Mouse (Mus musculus): ENCODE data around the gene Spon1.

Gene Spon1

GRCm38 (mm10) chr7:114004171-114004570 lies 238.4 kb downstream of the Spon1 start:
- in situ Hi-C loops (cut with MboI) = loop anchor here (25.0 kb wide), 1 partner anchor 392 kb away; no protein-coding TSS in a partner anchor

DNA sequence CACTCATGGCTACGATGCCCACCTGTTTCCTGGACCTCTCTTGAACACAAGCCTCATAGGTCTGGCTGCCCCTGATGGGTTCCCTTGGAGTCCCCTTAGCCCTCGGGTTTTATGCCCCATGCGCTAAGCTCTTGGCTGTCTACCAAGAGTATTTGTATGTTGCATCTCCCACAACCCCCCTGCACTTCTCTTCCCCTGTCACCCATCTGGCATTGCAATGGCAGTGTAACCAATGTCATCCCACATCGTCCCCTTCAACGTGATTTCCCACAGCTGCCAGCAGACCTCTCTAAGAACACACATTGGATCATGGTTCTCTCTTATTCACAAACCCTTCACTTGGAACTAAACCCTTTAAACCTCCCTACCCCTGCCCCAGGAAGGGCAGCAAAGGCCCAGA lies 239.7 kb downstream of the Spon1 start:
- in situ Hi-C loops (cut with MboI) = loop anchor here (25.0 kb wide), 1 partner anchor 393 kb away; no protein-coding TSS in a partner anchor

- in situ Hi-C loops (cut with MboI) = loop anchor here (25.0 kb wide), 1 partner anchor 394 kb away; no protein-coding TSS in a partner anchor
Observed at GRCm38 (mm10) chr7:114006456-114006855, 240.7 kb downstream of the Spon1 start.

DNA sequence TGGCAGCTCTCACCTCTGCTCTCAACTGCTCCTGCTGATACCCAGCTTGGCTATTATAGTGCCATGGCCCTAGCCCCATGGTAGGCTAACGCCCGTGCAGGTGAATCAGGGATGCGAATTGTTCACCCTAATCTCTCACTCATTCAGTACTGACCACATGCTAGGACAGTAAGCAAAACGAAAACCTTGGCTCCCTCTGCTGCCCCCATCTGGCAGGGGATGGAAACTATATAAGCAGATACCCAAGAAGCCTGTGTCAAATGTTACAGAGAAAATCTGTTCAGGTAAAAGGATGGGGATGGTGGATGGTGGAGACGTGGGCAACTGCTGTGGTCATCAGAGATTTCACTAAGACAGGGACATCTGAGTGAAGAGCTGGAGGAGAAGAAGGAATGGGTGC lies 241.8 kb downstream of the Spon1 start:
- in situ Hi-C loops (cut with MboI) = loop anchor here (25.0 kb wide), 1 partner anchor 395 kb away; no protein-coding TSS in a partner anchor

- in situ Hi-C loops (cut with MboI) = loop anchor here (25.0 kb wide), 1 partner anchor 400 kb away; no protein-coding TSS in a partner anchor
Observed at GRCm38 (mm10) chr7:114011726-114012443, 246.1 kb downstream of the Spon1 start.

- in situ Hi-C loops (cut with MboI) = loop anchor here (25.0 kb wide), 1 partner anchor 404 kb away; no protein-coding TSS in a partner anchor
Observed at GRCm38 (mm10) chr7:114016001-114016949, 250.5 kb downstream of the Spon1 start.

DNA sequence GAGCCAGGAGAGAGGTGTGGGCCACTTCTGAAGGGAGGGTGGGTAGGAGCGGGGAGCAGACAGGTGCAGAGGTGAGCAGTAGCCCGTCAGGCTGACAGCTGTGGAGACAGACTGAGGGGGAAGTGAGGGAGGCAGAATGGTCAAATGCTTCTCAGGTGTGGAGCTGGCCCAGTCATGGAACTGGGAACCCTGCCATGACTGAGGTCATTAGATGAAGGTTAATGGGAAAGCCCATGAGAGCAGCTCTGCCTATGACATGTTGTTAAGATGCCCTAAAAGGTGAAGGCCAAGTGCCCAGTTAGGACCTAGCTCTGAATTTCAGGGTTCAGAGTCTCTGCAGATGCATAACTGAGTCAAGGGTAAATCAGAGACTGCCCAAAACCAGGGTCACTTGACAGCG lies 253.1 kb downstream of the Spon1 start:
- in situ Hi-C loops (cut with MboI) = loop anchor here (25.0 kb wide), 1 partner anchor 407 kb away; no protein-coding TSS in a partner anchor

GRCm38 (mm10) chr7:114020057-114020703 lies 254.4 kb downstream of the Spon1 start:
- in situ Hi-C loops (cut with MboI) = loop anchor here (10.0 to 25.0 kb wide), 2 partner anchors 255 to 408 kb away; partner anchors contain the start of gene Spon1

DNA sequence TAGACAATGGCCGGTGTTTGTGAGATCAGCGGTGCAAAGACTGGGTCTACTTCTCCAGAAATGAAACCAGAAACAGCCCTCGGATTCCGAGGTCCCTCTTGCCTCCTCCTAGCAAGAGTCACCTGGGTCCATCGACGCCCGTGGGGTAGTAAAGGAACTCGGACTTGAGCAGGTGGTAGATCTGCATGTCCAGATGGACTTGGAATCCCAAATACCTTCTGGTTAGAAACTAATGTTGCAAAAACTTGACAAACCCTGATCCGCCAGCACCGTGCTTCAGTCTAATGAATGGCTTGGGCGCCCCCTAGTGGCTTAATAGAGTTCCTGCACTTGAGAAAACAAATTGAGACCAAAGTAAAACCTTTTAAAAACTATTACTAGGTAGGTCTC lies 254.9 kb downstream of the Spon1 start:
- in situ Hi-C loops (cut with MboI) = loop anchor here (10.0 to 25.0 kb wide), 2 partner anchors 256 to 408 kb away; partner anchors contain the start of gene Spon1

GRCm38 (mm10) chr7:114026923-114027322 lies 261.1 kb downstream of the Spon1 start:
- in situ Hi-C loops (cut with MboI) = loop anchor here (10.0 kb wide), 1 partner anchor 262 kb away; the partner anchor contains the start of gene Spon1

DNA sequence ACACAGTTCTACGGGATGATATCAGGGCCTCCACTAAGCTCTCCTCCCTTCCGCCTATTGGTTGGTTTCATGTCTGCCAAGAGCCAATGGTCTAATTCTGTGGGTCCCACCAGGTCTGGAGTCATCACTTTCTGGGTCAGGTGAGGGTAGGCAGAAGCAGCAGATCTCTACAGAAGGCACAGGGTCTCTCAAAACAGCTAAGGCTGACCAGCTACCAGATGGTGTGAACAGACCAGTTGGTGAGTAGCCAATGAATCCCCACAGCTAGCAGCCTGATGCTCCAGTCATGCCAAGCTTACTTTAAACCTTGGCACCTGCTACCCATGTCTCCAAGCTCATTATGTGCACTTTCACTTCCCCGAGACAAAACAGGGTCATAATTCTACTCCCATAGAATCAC lies 261.6 kb downstream of the Spon1 start:
- in situ Hi-C loops (cut with MboI) = loop anchor here (10.0 kb wide), 1 partner anchor 263 kb away; the partner anchor contains the start of gene Spon1

DNA sequence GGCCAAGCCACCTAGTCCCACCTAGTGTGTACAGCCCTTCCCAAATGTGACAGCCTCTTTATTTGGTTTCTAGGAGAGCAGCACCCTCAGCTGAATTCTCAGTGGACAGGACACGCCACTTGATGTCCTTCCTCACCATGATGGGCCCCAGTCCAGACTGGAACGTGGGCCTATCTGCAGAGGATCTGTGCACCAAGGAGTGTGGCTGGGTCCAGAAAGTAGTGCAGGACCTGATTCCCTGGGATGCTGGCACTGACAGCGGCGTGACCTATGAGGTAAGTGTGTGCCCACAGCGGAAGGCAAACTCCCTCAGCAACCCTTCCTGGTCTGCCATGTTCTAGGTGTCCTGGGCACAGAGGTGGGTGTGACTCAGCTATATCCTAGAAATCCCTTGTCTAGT lies 263.0 kb downstream of the Spon1 start:
- in situ Hi-C loops (cut with MboI) = loop anchor here (10.0 kb wide), 1 partner anchor 264 kb away; the partner anchor contains the start of gene Spon1

- in situ Hi-C loops (cut with MboI) = loop anchor here (10.0 kb wide), 1 partner anchor 265 kb away; the partner anchor contains the start of gene Spon1
Observed at GRCm38 (mm10) chr7:114029596-114029995, 263.8 kb downstream of the Spon1 start.

GRCm38 (mm10) chr7:114037237-114037636 lies 271.4 kb downstream of the Spon1 start:
- in situ Hi-C loops (cut with MboI) = no loop called here

- in situ Hi-C loops (cut with MboI) = no loop called here
Observed at GRCm38 (mm10) chr7:114041349-114041748, 275.6 kb downstream of the Spon1 start.

GRCm38 (mm10) chr7:114042973-114043928 lies 277.5 kb downstream of the Spon1 start:
- in situ Hi-C loops (cut with MboI) = no loop called here

DNA sequence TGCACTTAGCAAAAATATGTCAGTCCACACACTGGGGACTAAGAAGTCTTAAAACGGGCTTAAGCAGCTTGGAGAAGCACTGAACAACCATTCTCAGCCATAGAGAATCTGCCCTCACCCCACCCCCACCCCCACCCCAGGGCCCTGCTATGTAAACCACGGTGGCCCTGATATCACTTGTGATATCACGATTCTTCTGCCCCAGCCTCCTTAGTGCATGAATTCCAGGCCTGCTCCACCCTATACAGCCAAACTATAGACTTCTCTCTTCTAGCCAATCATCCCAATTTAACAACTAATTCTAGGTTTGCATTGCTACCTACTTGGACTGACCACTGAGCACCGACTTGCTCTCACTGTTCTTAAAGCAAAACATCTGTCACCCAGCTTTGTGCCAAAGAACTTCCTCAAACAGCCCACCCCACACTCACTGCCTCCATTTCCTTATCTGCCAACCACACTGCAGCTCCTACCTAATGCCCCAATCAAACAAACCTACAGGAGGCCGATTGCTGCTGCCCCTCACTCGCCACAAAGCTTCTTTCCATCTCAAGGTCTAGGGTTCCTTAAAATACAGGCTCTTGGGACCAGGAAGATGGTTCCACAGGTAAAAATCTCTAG lies 278.2 kb downstream of the Spon1 start:
- in situ Hi-C loops (cut with MboI) = no loop called here

GRCm38 (mm10) chr7:114045814-114046213 lies 280.0 kb downstream of the Spon1 start:
- in situ Hi-C loops (cut with MboI) = no loop called here

- in situ Hi-C loops (cut with MboI) = no loop called here
Observed at GRCm38 (mm10) chr7:114053720-114054119, 287.9 kb downstream of the Spon1 start.

DNA sequence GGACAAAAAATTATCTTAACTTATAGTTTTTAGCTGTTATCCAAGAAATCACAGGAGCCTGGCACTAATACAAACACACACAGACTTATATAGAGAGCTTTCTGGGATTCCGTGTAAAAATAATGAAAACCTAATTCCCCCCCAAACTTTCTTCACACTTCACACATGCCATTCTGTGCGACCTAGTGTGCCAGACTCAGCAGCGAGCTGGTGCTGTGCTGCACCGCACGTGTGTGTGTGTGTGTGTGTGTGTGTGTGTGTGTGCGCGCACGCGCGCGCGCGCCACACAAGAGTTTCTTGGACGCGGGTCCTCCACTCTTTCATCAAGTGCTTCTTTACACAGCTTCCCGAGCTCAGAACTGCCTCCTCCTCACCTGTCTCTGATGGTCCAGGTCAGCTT lies 292.4 kb downstream of the Spon1 start:
- in situ Hi-C loops (cut with MboI) = no loop called here

All from mature B cell (primary cell).